Mouse (Mus musculus) kidney, postnatal 36 days (tissue): ENCODE data around the gene Wrap53.
"Not testable (repeated sequence)": the region's sequence is repeated elsewhere in the genome, so short reads cannot be mapped to it uniquely, and the experiment has no call there.

Source experiments
- DNase-seq, 2 experiments: peaks; one replicate each; pipeline ENCODE4 v3.0.0; 2021 to 2022; ENCODE audit warnings: mixed read lengths in 2 of 2

The Wrap53 gene

GRCm38 (mm10) chr11:69560896-69561854 lies 18.9 kb downstream of the Wrap53 start:
- no peak for DNase-seq

GRCm38 (mm10) chr11:69559851-69560765 lies 19.9 kb downstream of the Wrap53 start, which contains the start of gene Efnb3:
Gene Efnb3 (minus strand): TSS chr11:69560205.
- DNase-seq, result peak in 1 of 2 experiments; percentile 13

- DNase-seq, result no peak
Measured at GRCm38 (mm10) chr11:69559183-69559582, 20.9 kb downstream of the Wrap53 start.

- DNase-seq, result peak; percentile 24 to 52
Measured at GRCm38 (mm10) chr11:69558756-69559155, 21.3 kb downstream of the Wrap53 start.

GRCm38 (mm10) chr11:69557381-69557958 lies 22.6 kb downstream of the Wrap53 start:
- no peak for DNase-seq

GRCm38 (mm10) chr11:69554539-69555140 lies 25.4 kb downstream of the Wrap53 start:
- DNase-seq, result no peak

GRCm38 (mm10) chr11:69553341-69553721 lies 26.7 kb downstream of the Wrap53 start:
- no peak for DNase-seq

GRCm38 (mm10) chr11:69552622-69553340 lies 27.3 kb downstream of the Wrap53 start:
- DNase-seq, result no peak

- DNase-seq, result no peak
Measured at GRCm38 (mm10) chr11:69551310-69551709, 28.7 kb downstream of the Wrap53 start.

- no peak for DNase-seq
Measured at GRCm38 (mm10) chr11:69549060-69549656, 30.9 kb downstream of the Wrap53 start, which contains the start of gene Dnah2. Gene Dnah2 (minus strand): TSS chr11:69549110.

GRCm38 (mm10) chr11:69547071-69547470 lies 33.0 kb downstream of the Wrap53 start:
- peak; percentile 44 to 82 for DNase-seq

- peak; percentile 78 to 92 for DNase-seq
Measured at GRCm38 (mm10) chr11:69546423-69547053, 33.5 kb downstream of the Wrap53 start.

GRCm38 (mm10) chr11:69545957-69546356 lies 34.1 kb downstream of the Wrap53 start:
- peak in 1 of 2 experiments; percentile 21 for DNase-seq

GRCm38 (mm10) chr11:69543598-69543997 lies 36.5 kb downstream of the Wrap53 start:
- no peak for DNase-seq

GRCm38 (mm10) chr11:69541741-69542140 lies 38.3 kb downstream of the Wrap53 start:
- not testable (repeated sequence) for DNase-seq

- DNase-seq, result no peak
Measured at GRCm38 (mm10) chr11:69540700-69541099, 39.4 kb downstream of the Wrap53 start.

GRCm38 (mm10) chr11:69534990-69535389 lies 45.1 kb downstream of the Wrap53 start:
- DNase-seq, result no peak

GRCm38 (mm10) chr11:69532480-69533150 lies 47.4 kb downstream of the Wrap53 start:
- DNase-seq, result peak in 1 of 2 experiments; percentile 15

- DNase-seq, result peak in 1 of 2 experiments; percentile 20
Measured at GRCm38 (mm10) chr11:69530755-69531154, 49.3 kb downstream of the Wrap53 start.

- DNase-seq, result not testable (repeated sequence)
Measured at GRCm38 (mm10) chr11:69530281-69530680, 49.8 kb downstream of the Wrap53 start.
